Comparison of ENCODE assay signal across 20 mouse cellular contexts in the genomic region with DNA sequence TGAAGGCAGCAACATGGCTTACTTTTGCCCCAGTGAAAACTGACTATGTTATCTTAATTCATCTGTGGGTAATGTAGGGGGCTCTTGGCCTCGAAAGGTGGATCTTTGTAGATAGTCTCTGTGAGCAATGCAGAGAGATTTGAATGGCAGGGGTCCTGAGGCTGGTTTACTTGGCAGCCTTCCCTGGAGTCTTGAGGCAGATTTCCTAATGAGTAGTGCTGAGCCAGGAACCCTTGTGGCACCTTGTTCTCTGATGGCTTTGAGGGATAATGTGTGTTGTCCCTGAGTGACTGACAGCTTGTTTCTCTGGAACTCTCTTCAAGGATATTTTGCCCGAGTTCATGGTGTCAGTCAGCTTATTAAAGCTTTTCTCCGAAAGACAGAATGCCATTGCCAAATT. TPM values are rescaled to one million over a fixed set of nuclear protein-coding genes. Genes with fewer than 3 reads are reported as not detected.
DNase-seq lines count a peak whose midpoint lies in the region; ATAC-seq lines count a peak whose summit lies in the region.
"Had no signal": no experiment of that assay in that cellular context is flagged by ENCODE, and none has a peak within 500 bp of the region (broad histone marks: within the 10 kb centered on the region; RNA-seq: fewer than 3 reads in every experiment).

No protein-coding gene starts in this region.

- 36% methylated on average over 3 of the region's 3 CpGs for WGBS in forebrain, embryonic 16.5 days
- 81% methylated on average over 3 of the region's 3 CpGs for WGBS in forebrain, embryonic 10.5 days
- 83% methylated on average over 3 of the region's 3 CpGs for WGBS in midbrain, embryonic 14.5 days
- 71% methylated on average over 3 of the region's 3 CpGs for WGBS in midbrain, embryonic 16.5 days

- peak; percentile 61 to 76 for DNase-seq in cerebellum, postnatal 14 days
- no peak for DNase-seq in cerebellum, adult 9-10 months
- DNase-seq in forebrain, embryonic 10.5 days (ENCODE audit: extremely low spot score, low spot score) = no peak
- DNase-seq in midbrain, embryonic 14.5 days = peak; percentile 7
- no peak for DNase-seq in MN1 (ENCODE audit: low spot score)
- DNase-seq: adrenal gland, adult 8-10 months; adrenal gland, postnatal 14 days; adrenal gland, postnatal 36 days; cerebellum, adult 11 months; cerebellum, adult 18-20 months; cerebellum, adult 9-11 months; embryo, embryonic 11 days had no signal

- peaks cover 14% of the 10 kb centered on the region for H3K36me3 ChIP-seq in forebrain, embryonic 16.5 days (ENCODE audit: control insufficient read depth, insufficient read depth)
- H3K36me3 ChIP-seq in forebrain, embryonic 10.5 days (replicated peaks) = peaks cover 52% of the 10 kb centered on the region
- peaks cover 54% of the 10 kb centered on the region for H3K36me3 ChIP-seq in midbrain, embryonic 14.5 days (ENCODE audit: control insufficient read depth, insufficient read depth, low read length)
- peaks cover 13% of the 10 kb centered on the region for H3K36me3 ChIP-seq in midbrain, embryonic 16.5 days (ENCODE audit: control insufficient read depth, insufficient read depth, low read length)

- no peaks in the 10 kb centered on the region for H3K27me3 ChIP-seq in forebrain, embryonic 16.5 days (replicated peaks; ENCODE audit: control insufficient read depth, insufficient read depth, low read length)
- H3K27me3 ChIP-seq in forebrain, embryonic 10.5 days (ENCODE audit: poor library complexity, severe bottlenecking) = no peaks in the 10 kb centered on the region
- H3K27me3 ChIP-seq in midbrain, embryonic 14.5 days (ENCODE audit: control insufficient read depth, insufficient read depth, low read length) = no peaks in the 10 kb centered on the region
- no peaks in the 10 kb centered on the region for H3K27me3 ChIP-seq in midbrain, embryonic 16.5 days (ENCODE audit: control insufficient read depth, insufficient read depth, low read depth, low read length)
- H3K27me3 ChIP-seq: embryonic facial prominence, embryonic 13.5 days; embryonic facial prominence, embryonic 15.5 days; forebrain, embryonic 13.5 days; Patski had no signal

- no peak overlapping the region for H3K4me2 ChIP-seq in forebrain, embryonic 16.5 days (ENCODE audit: low read length)
- no peak overlapping the region for H3K4me2 ChIP-seq in midbrain, embryonic 14.5 days (ENCODE audit: low read length)
- H3K4me2 ChIP-seq in midbrain, embryonic 16.5 days (ENCODE audit: low read length) = no peak overlapping the region
- H3K4me2 ChIP-seq: embryonic facial prominence, embryonic 13.5 days; embryonic facial prominence, embryonic 15.5 days; forebrain, embryonic 13.5 days had no signal

- ATAC-seq in forebrain, embryonic 16.5 days = peak; percentile 40; the same call in 1 of the 2 replicates
- ATAC-seq in midbrain, embryonic 14.5 days (ENCODE audit: low FRiP score, low TSS enrichment) = no peak
- ATAC-seq in midbrain, embryonic 16.5 days = no peak
- ATAC-seq: activated CD4-positive, CD25-positive, alpha-beta regulatory T cell, adult 4 months; forebrain, embryonic 13.5 days; Patski had no signal

- H3K27ac ChIP-seq in forebrain, embryonic 16.5 days (ENCODE audit: low read length) = no peak overlapping the region
- no peak overlapping the region for H3K27ac ChIP-seq in forebrain, embryonic 10.5 days
- no peak overlapping the region for H3K27ac ChIP-seq in midbrain, embryonic 14.5 days (replicated peaks; ENCODE audit: low read depth, low read length)
- H3K27ac ChIP-seq in midbrain, embryonic 16.5 days (ENCODE audit: low read length) = no peak overlapping the region
- H3K27ac ChIP-seq: embryonic facial prominence, embryonic 13.5 days; embryonic facial prominence, embryonic 15.5 days; forebrain, embryonic 13.5 days had no signal

- no peaks in the 10 kb centered on the region; the same call in 1 of the 2 replicates for H3K4me1 ChIP-seq in forebrain, embryonic 16.5 days (replicated peaks; ENCODE audit: control insufficient read depth, insufficient read depth, low read length)
- H3K4me1 ChIP-seq in forebrain, embryonic 10.5 days = no peaks in the 10 kb centered on the region
- no peaks in the 10 kb centered on the region for H3K4me1 ChIP-seq in midbrain, embryonic 14.5 days (ENCODE audit: control insufficient read depth, insufficient read depth, low read length)
- H3K4me1 ChIP-seq in midbrain, embryonic 16.5 days (ENCODE audit: control insufficient read depth, insufficient read depth, low read length) = no peaks in the 10 kb centered on the region
- H3K4me1 ChIP-seq: embryonic facial prominence, embryonic 13.5 days; embryonic facial prominence, embryonic 15.5 days had no signal

- no peak overlapping the region for H3K4me3 ChIP-seq in forebrain, embryonic 16.5 days (replicated peaks; ENCODE audit: low read length)
- no peak overlapping the region for H3K4me3 ChIP-seq in forebrain, embryonic 10.5 days
- no peak overlapping the region for H3K4me3 ChIP-seq in midbrain, embryonic 14.5 days (replicated peaks; ENCODE audit: low read depth, low read length)
- no peak overlapping the region for H3K4me3 ChIP-seq in midbrain, embryonic 16.5 days (ENCODE audit: low read depth, low read length)
- H3K4me3 ChIP-seq: embryonic facial prominence, embryonic 13.5 days; embryonic facial prominence, embryonic 15.5 days; erythroblast, embryonic 14.5 days; forebrain, embryonic 13.5 days had no signal

- H3K9ac ChIP-seq in forebrain, embryonic 16.5 days (replicated peaks; ENCODE audit: low read depth, low read length) = no peak overlapping the region
- no peak overlapping the region for H3K9ac ChIP-seq in midbrain, embryonic 14.5 days (replicated peaks; ENCODE audit: low read length)
- H3K9ac ChIP-seq in midbrain, embryonic 16.5 days (ENCODE audit: low read depth, low read length) = no peak overlapping the region
- H3K9ac ChIP-seq: embryonic facial prominence, embryonic 13.5 days; embryonic facial prominence, embryonic 15.5 days; forebrain, embryonic 13.5 days had no signal

- H3K9me3 ChIP-seq in forebrain, embryonic 16.5 days (ENCODE audit: control insufficient read depth, low read length) = no peaks in the 10 kb centered on the region
- H3K9me3 ChIP-seq in forebrain, embryonic 10.5 days = no peaks in the 10 kb centered on the region
- H3K9me3 ChIP-seq in midbrain, embryonic 14.5 days (ENCODE audit: control insufficient read depth, low read length) = no peaks in the 10 kb centered on the region
- H3K9me3 ChIP-seq in midbrain, embryonic 16.5 days (replicated peaks; ENCODE audit: control insufficient read depth, low read length, poor library complexity, severe bottlenecking) = no peaks in the 10 kb centered on the region
- H3K9me3 ChIP-seq: embryonic facial prominence, embryonic 13.5 days; embryonic facial prominence, embryonic 15.5 days; forebrain, embryonic 13.5 days had no signal

RNA-seq across cellular contexts. Expression of gene Arhgap17, which starts 31.4 kb away (rescaled TPM):
- polyA plus RNA-seq in forebrain, embryonic 16.5 days (2015; fragmentation: Nextera tagmentation; extraction: Ambion mirVana) = 9.5 and 9.8 TPM in 2 replicates
- 27.5 and 27.7 TPM in 2 replicates for polyA plus RNA-seq in forebrain, embryonic 10.5 days (2016; fragmentation: Nextera tagmentation; extraction: Ambion mirVana)
- polyA plus RNA-seq in midbrain, embryonic 14.5 days (2014; fragmentation: Nextera tagmentation; extraction: Ambion mirVana) = 8.1 and 12.0 TPM in 2 replicates
- 8.3 and 8.9 TPM in 2 replicates for polyA plus RNA-seq in midbrain, embryonic 16.5 days (2015; fragmentation: Nextera tagmentation; extraction: Ambion mirVana)

RNA-seq across cellular contexts. Expression of gene Lcmt1, which starts 31.5 kb away (rescaled TPM):
- 100 and 105 TPM in 2 replicates for polyA plus RNA-seq in forebrain, embryonic 16.5 days (2015; fragmentation: Nextera tagmentation; extraction: Ambion mirVana)
- polyA plus RNA-seq in forebrain, embryonic 10.5 days (2016; fragmentation: Nextera tagmentation; extraction: Ambion mirVana) = 52.0 and 54.6 TPM in 2 replicates
- 100 and 115 TPM in 2 replicates for polyA plus RNA-seq in midbrain, embryonic 14.5 days (2014; fragmentation: Nextera tagmentation; extraction: Ambion mirVana)
- polyA plus RNA-seq in midbrain, embryonic 16.5 days (2015; fragmentation: Nextera tagmentation; extraction: Ambion mirVana) = 110 and 117 TPM in 2 replicates

Comparison
In these comparisons a context has a peak if more than half of its experiments do, and no peak if none do; other contexts are left out.
1. DNase-seq: peak in cerebellum, postnatal 14 days (2 of 2) and midbrain, embryonic 14.5 days (single experiment); none in cerebellum, adult 9-10 months (single experiment), forebrain, embryonic 10.5 days (single experiment) and MN1 (single experiment).